ENCODE assay signal across 11 mouse cellular contexts in the genomic region with DNA sequence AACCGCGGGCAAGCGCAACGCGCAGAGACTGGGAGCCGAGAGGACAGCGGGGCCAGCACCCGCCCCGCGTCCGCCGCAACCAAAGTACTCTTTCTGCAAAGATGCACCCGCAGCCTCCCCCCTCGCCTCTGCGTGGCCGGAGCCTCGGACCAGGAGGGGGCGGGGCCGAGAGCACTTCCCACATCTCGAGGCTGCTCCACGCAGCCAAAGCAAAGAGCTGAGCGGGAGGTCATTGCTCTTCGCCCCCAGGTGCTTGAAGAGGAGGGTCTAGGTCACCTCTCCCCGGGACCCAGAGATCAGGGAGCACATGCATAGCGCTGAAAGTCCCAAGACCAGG. TPM values are rescaled to one million over a fixed set of nuclear protein-coding genes. Genes with fewer than 3 reads are reported as not detected.
DNase-seq lines count a peak whose midpoint lies in the region; ATAC-seq and TF ChIP-seq lines count a peak whose summit lies in the region.
"Had no signal": no experiment of that assay in that cellular context is flagged by ENCODE, and none has a peak within 500 bp of the region (broad histone marks: within the 10 kb centered on the region; RNA-seq: fewer than 3 reads in every experiment).

No protein-coding gene starts in this region.

- no peaks in the 10 kb centered on the region for H3K36me3 ChIP-seq in forebrain, embryonic 10.5 days (replicated peaks)
- H3K36me3 ChIP-seq in hindbrain, embryonic 15.5 days: no peaks in the 10 kb centered on the region
- no peaks in the 10 kb centered on the region for H3K36me3 ChIP-seq in midbrain, postnatal 0 days (ENCODE audit: insufficient read depth, low read length)
- H3K36me3 ChIP-seq: liver, embryonic 15.5 days had no signal

- peak overlapping the region; percentile 63 for H3K4me3 ChIP-seq in layer of hippocampus, adult 2 months
- H3K4me3 ChIP-seq in forebrain, embryonic 10.5 days: peak overlapping the region; percentile 57
- peak overlapping the region; percentile 55 for H3K4me3 ChIP-seq in hindbrain, embryonic 15.5 days
- H3K4me3 ChIP-seq in midbrain, postnatal 0 days (ENCODE audit: low read depth, low read length): peak overlapping the region; percentile 55
- H3K4me3 ChIP-seq: liver, embryonic 15.5 days had no signal

- ATAC-seq in hindbrain, embryonic 15.5 days (ENCODE audit: low FRiP score, low read depth): peak; percentile 16
- peak; percentile 35; the same call in 1 of the 2 replicates for ATAC-seq in midbrain, postnatal 0 days (ENCODE audit: low FRiP score)
- ATAC-seq: Patski had no signal

- no peak for TF ChIP-seq CTCF in layer of hippocampus, adult 2 months (conservative IDR thresholded peaks at IDR 0.05)
- no peak for TF ChIP-seq CTCF in midbrain, postnatal 0 days (IDR thresholded peaks at IDR 0.05)

- peak overlapping the region; percentile 92 for H3K4me2 ChIP-seq in hindbrain, embryonic 15.5 days
- peak overlapping the region; percentile 88 for H3K4me2 ChIP-seq in midbrain, postnatal 0 days (ENCODE audit: low read depth, low read length, poor library complexity, severe bottlenecking)
- H3K4me2 ChIP-seq: liver, embryonic 15.5 days had no signal

- DNase-seq in layer of hippocampus, adult 2 months (ENCODE audit: low spot score in 2 of 2): no peak
- no peak for DNase-seq in layer of hippocampus, adult 9-10 months (ENCODE audit: low spot score)
- no peak for DNase-seq in forebrain, embryonic 10.5 days (ENCODE audit: extremely low spot score, low spot score)
- DNase-seq in midbrain, postnatal 0 days (ENCODE audit: low spot score): no peak
- no peak for DNase-seq in c-Kit-positive CD71-positive TER-119-positive erythroid progenitor cells, embryonic 14.5 days (ENCODE audit: low spot score)
- no peak for DNase-seq in urinary bladder, postnatal 10 days (ENCODE audit: low spot score)
- no peak for DNase-seq in layer of hippocampus, postnatal 36 days
- DNase-seq: gastrocnemius, postnatal 14 days had no signal

- peak overlapping the region; percentile 64 for H3K9ac ChIP-seq in hindbrain, embryonic 15.5 days
- H3K9ac ChIP-seq in midbrain, postnatal 0 days (replicated peaks; ENCODE audit: low read length, poor library complexity, severe bottlenecking): peak overlapping the region; percentile 77
- H3K9ac ChIP-seq: liver, embryonic 15.5 days had no signal

- H3K27ac ChIP-seq in layer of hippocampus, adult 2 months: peak overlapping the region; percentile 85
- peak overlapping the region; percentile 51 for H3K27ac ChIP-seq in forebrain, embryonic 10.5 days
- no peak overlapping the region for H3K27ac ChIP-seq in hindbrain, embryonic 15.5 days (replicated peaks)
- no peak overlapping the region for H3K27ac ChIP-seq in midbrain, postnatal 0 days (ENCODE audit: low read depth, low read length)
- H3K27ac ChIP-seq: liver, embryonic 15.5 days had no signal

- 1% methylated on average over 25 of the region's 25 CpGs for WGBS in forebrain, embryonic 10.5 days
- WGBS in hindbrain, embryonic 15.5 days: 2% methylated on average over 25 of the region's 25 CpGs
- 3% methylated on average over 23 of the region's 25 CpGs for WGBS in midbrain, postnatal 0 days

- H3K27me3 ChIP-seq in forebrain, embryonic 10.5 days (ENCODE audit: poor library complexity, severe bottlenecking): peaks cover 80% of the 10 kb centered on the region
- peaks cover 26% of the 10 kb centered on the region for H3K27me3 ChIP-seq in hindbrain, embryonic 15.5 days
- H3K27me3 ChIP-seq in midbrain, postnatal 0 days (ENCODE audit: insufficient read depth, low read length): peaks cover 12% of the 10 kb centered on the region

- peaks cover 35% of the 10 kb centered on the region for H3K4me1 ChIP-seq in forebrain, embryonic 10.5 days
- peaks cover 42% of the 10 kb centered on the region for H3K4me1 ChIP-seq in hindbrain, embryonic 15.5 days (replicated peaks)
- H3K4me1 ChIP-seq in midbrain, postnatal 0 days (ENCODE audit: insufficient read depth, low read length): peaks cover 19% of the 10 kb centered on the region
- H3K4me1 ChIP-seq: liver, embryonic 15.5 days had no signal

- H3K9me3 ChIP-seq in forebrain, embryonic 10.5 days: no peaks in the 10 kb centered on the region
- no peaks in the 10 kb centered on the region for H3K9me3 ChIP-seq in hindbrain, embryonic 15.5 days
- no peaks in the 10 kb centered on the region for H3K9me3 ChIP-seq in midbrain, postnatal 0 days (ENCODE audit: low read length)
- H3K9me3 ChIP-seq: liver, embryonic 15.5 days had no signal

RNA-seq across cellular contexts. Expression of gene Plch2, which starts 13.3 kb away (rescaled TPM):
- total RNA-seq in layer of hippocampus, adult 2 months (2021): 10 to 100 TPM; 91.1 to 92.0 TPM
- polyA plus RNA-seq in forebrain, embryonic 10.5 days (2016; fragmentation: Nextera tagmentation; extraction: Ambion mirVana): 0.43 and 0.64 TPM in 2 replicates
- polyA plus RNA-seq in hindbrain, embryonic 15.5 days (2015; fragmentation: Nextera tagmentation; extraction: Ambion mirVana): 17.9 and 18.2 TPM in 2 replicates
- total RNA-seq in midbrain, postnatal 0 days (2014; rRNA removed): 49.8 and 51.1 TPM in 2 replicates
- polyA plus RNA-seq in midbrain, postnatal 0 days (2015; fragmentation: Nextera tagmentation; extraction: Ambion mirVana): 21.1 and 21.7 TPM in 2 replicates
- total RNA-seq in layer of hippocampus, postnatal 36 days (2021): 10 to 100 TPM; 96.6 to 96.9 TPM
- polyA plus RNA-seq: liver, embryonic 15.5 days had no signal

RNA-seq across cellular contexts. Expression of gene Pex10, which starts 23.6 kb away (rescaled TPM):
- total RNA-seq in layer of hippocampus, adult 2 months (2021): 10 to 100 TPM; 23.1 to 24.2 TPM
- polyA plus RNA-seq in forebrain, embryonic 10.5 days (2016; fragmentation: Nextera tagmentation; extraction: Ambion mirVana): 22.2 TPM in 2 replicates
- polyA plus RNA-seq in hindbrain, embryonic 15.5 days (2015; fragmentation: Nextera tagmentation; extraction: Ambion mirVana): 22.3 and 23.9 TPM in 2 replicates
- total RNA-seq in midbrain, postnatal 0 days (2014; rRNA removed): 12.2 and 14.0 TPM in 2 replicates
- polyA plus RNA-seq in midbrain, postnatal 0 days (2015; fragmentation: Nextera tagmentation; extraction: Ambion mirVana): 15.2 and 15.7 TPM in 2 replicates
- total RNA-seq in layer of hippocampus, postnatal 36 days (2021): 10 to 100 TPM; 21.8 to 24.0 TPM

RNA-seq across cellular contexts. Expression of gene Rer1, which starts 42.9 kb away (rescaled TPM):
- 10 to 100 TPM; 60.6 to 63.0 TPM for total RNA-seq in layer of hippocampus, adult 2 months (2021)
- polyA plus RNA-seq in forebrain, embryonic 10.5 days (2016; fragmentation: Nextera tagmentation; extraction: Ambion mirVana): 133 and 137 TPM in 2 replicates
- 124 and 125 TPM in 2 replicates for polyA plus RNA-seq in hindbrain, embryonic 15.5 days (2015; fragmentation: Nextera tagmentation; extraction: Ambion mirVana)
- total RNA-seq in midbrain, postnatal 0 days (2014; rRNA removed): 91.4 and 104 TPM in 2 replicates
- 132 and 133 TPM in 2 replicates for polyA plus RNA-seq in midbrain, postnatal 0 days (2015; fragmentation: Nextera tagmentation; extraction: Ambion mirVana)
- total RNA-seq in layer of hippocampus, postnatal 36 days (2021): 10 to 100 TPM; 65.6 to 68.8 TPM

RNA-seq across cellular contexts. Expression of gene Morn1, which starts 43.1 kb away (rescaled TPM):
- total RNA-seq in layer of hippocampus, adult 2 months (2021): 10 to 100 TPM; 11.8 to 14.0 TPM
- 4.5 and 6.8 TPM in 2 replicates for polyA plus RNA-seq in forebrain, embryonic 10.5 days (2016; fragmentation: Nextera tagmentation; extraction: Ambion mirVana)
- polyA plus RNA-seq in hindbrain, embryonic 15.5 days (2015; fragmentation: Nextera tagmentation; extraction: Ambion mirVana): 8.1 and 10.0 TPM in 2 replicates
- 3.3 and 8.5 TPM in 2 replicates for total RNA-seq in midbrain, postnatal 0 days (2014; rRNA removed)
- 8.6 and 8.9 TPM in 2 replicates for polyA plus RNA-seq in midbrain, postnatal 0 days (2015; fragmentation: Nextera tagmentation; extraction: Ambion mirVana)
- 10 to 100 TPM; 11.6 to 12.6 TPM for total RNA-seq in layer of hippocampus, postnatal 36 days (2021)

Comparison
In these comparisons a context has a peak if more than half of its experiments do, and no peak if none do; other contexts are left out.
1. H3K27ac ChIP-seq: peak in layer of hippocampus, adult 2 months (single experiment) and forebrain, embryonic 10.5 days (single experiment); none in hindbrain, embryonic 15.5 days (single experiment) and midbrain, postnatal 0 days (single experiment).
2. Peak in every context shown above with its lines, with median percentiles within 50 percentile points of each other: H3K4me3 ChIP-seq.